In the genomic region with DNA sequence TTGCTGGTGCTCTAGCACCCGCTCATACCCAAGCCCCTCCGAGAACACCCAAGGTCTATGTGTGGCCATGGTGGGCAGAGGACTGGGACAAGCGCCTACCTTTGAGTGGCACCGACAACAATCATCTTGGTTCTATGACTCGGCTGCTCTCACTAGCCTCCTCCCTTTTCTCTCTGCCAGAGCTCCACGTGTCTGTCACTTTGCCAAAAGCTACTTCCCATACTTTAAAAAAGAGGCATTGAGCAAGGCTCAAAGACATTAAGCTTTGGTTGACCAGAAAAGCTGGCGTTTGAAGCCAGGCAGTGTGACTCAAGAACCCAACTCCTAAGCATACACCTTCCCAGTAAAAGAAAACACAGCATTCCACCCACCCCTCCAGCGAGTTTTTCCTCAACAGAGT, we compare ENCODE assay signal across 8 mouse cellular contexts. TPM values are rescaled to one million over a fixed set of nuclear protein-coding genes. Genes with fewer than 3 reads are reported as not detected.
DNase-seq lines count a peak whose midpoint lies in the region; ATAC-seq and TF ChIP-seq lines count a peak whose summit lies in the region.

No protein-coding gene starts in this region.

- no peaks in the 10 kb centered on the region for H3K36me3 ChIP-seq in ES-Bruce4 (ENCODE audit: control insufficient read depth, insufficient read depth, low read length, poor library complexity, severe bottlenecking)
- no peaks in the 10 kb centered on the region for H3K36me3 ChIP-seq in heart, embryonic 11.5 days (ENCODE audit: control insufficient read depth, insufficient read depth, low read length)
- no peaks in the 10 kb centered on the region for H3K36me3 ChIP-seq in kidney, embryonic 14.5 days (ENCODE audit: control insufficient read depth, insufficient read depth, low read length)

- H3K4me1 ChIP-seq in ES-Bruce4 (ENCODE audit: control insufficient read depth, insufficient read depth, low read length), result no peaks in the 10 kb centered on the region
- H3K4me1 ChIP-seq in heart, embryonic 11.5 days (ENCODE audit: control insufficient read depth, insufficient read depth, low read length), result peaks cover 4% of the 10 kb centered on the region
- H3K4me1 ChIP-seq in kidney, embryonic 14.5 days (ENCODE audit: control insufficient read depth, insufficient read depth, low read length), result peaks cover 23% of the 10 kb centered on the region; the same call in 1 of the 2 replicates

- peak overlapping the region; percentile 67 for H3K4me2 ChIP-seq in heart, embryonic 11.5 days
- peak overlapping the region; percentile 97 for H3K4me2 ChIP-seq in kidney, embryonic 14.5 days (replicated peaks; ENCODE audit: low read depth, low read length)

- H3K27ac ChIP-seq in ES-Bruce4 (ENCODE audit: insufficient read depth, low read length), result no peak overlapping the region
- no peak overlapping the region for H3K27ac ChIP-seq in heart, embryonic 11.5 days (ENCODE audit: low read depth, low read length)
- H3K27ac ChIP-seq in kidney, embryonic 14.5 days (ENCODE audit: low read depth, low read length), result no peak overlapping the region

- peaks cover 6% of the 10 kb centered on the region for H3K27me3 ChIP-seq in ES-Bruce4 (ENCODE audit: control insufficient read depth, insufficient read depth, low read length, poor library complexity, severe bottlenecking)
- H3K27me3 ChIP-seq in Patski, result peaks cover 65% of the 10 kb centered on the region
- H3K27me3 ChIP-seq in heart, embryonic 11.5 days (ENCODE audit: control insufficient read depth, insufficient read depth, low read length), result peaks cover 96% of the 10 kb centered on the region
- H3K27me3 ChIP-seq in kidney, embryonic 14.5 days (ENCODE audit: control insufficient read depth, insufficient read depth, low read length), result peaks cover 51% of the 10 kb centered on the region

- no peak for ATAC-seq in Patski
- no peak for ATAC-seq in heart, embryonic 11.5 days (replicated peaks; ENCODE audit: insufficient number of reproducible peaks, low FRiP score, low TSS enrichment)
- ATAC-seq in kidney, embryonic 14.5 days (ENCODE audit: low FRiP score, low TSS enrichment), result peak; percentile 10
- no peak for ATAC-seq in erythroblast, adult 5-6 weeks (replicated peaks; ENCODE audit: low FRiP score, poor library complexity, severe bottlenecking)

- TF ChIP-seq EP300 in ES-Bruce4 (IDR thresholded peaks at IDR 0.05; ENCODE audit: insufficient read depth, low read depth, low read length), result no peak

- WGBS in heart, embryonic 11.5 days (ENCODE audit: insufficient replicate concordance), result 25% methylated on average over 8 of the region's 8 CpGs
- WGBS in kidney, embryonic 14.5 days, result 24% methylated on average over 8 of the region's 8 CpGs

- POLR2A ChIA-PET in Patski (lab: Charles Lee), result no interaction called here

- in situ Hi-C loops in Patski (cut with MboI; ENCODE audit: low pct_unique_long_range_greater_than_20kb), result no loop called here

- H3K4me3 ChIP-seq in ES-Bruce4 (ENCODE audit: low read depth, low read length), result peak overlapping the region; percentile 38; the same call in 1 of the 2 replicates
- H3K4me3 ChIP-seq in heart, embryonic 11.5 days (ENCODE audit: low read depth, low read length), result no peak overlapping the region; the same call in 1 of the 2 replicates
- peak overlapping the region; percentile 50 for H3K4me3 ChIP-seq in kidney, embryonic 14.5 days (ENCODE audit: low read length)

- H3K9ac ChIP-seq in ES-Bruce4 (ENCODE audit: low read depth, poor library complexity, severe bottlenecking), result peak overlapping the region; percentile 54; the same call in 1 of the 2 replicates
- H3K9ac ChIP-seq in heart, embryonic 11.5 days (ENCODE audit: low read depth, low read length), result no peak overlapping the region
- H3K9ac ChIP-seq in kidney, embryonic 14.5 days (ENCODE audit: low read depth, low read length), result no peak overlapping the region

- CTCF ChIA-PET in Patski (lab: Charles Lee), result interaction anchor here (1.9 kb wide), 1 partner anchor 8 kb away, joined by 6 read pairs; no protein-coding TSS in a partner anchor

- DNase-seq in Patski (ENCODE audit: low read depth, low spot score), result peak; percentile 25
- peak; percentile 85 for DNase-seq in lung, postnatal 36 days
- no peak for DNase-seq in gastrocnemius, postnatal 4 days (ENCODE audit: low spot score in 2 of 2)
- DNase-seq in embryo, embryonic 9.5 days (ENCODE audit: extremely low spot score), result no peak

- H3K9me3 ChIP-seq in ES-Bruce4 (replicated peaks; ENCODE audit: control insufficient read depth, insufficient read depth, low read length, poor library complexity, severe bottlenecking), result no peaks in the 10 kb centered on the region
- no peaks in the 10 kb centered on the region for H3K9me3 ChIP-seq in heart, embryonic 11.5 days (replicated peaks; ENCODE audit: control insufficient read depth, low read length)
- H3K9me3 ChIP-seq in kidney, embryonic 14.5 days (ENCODE audit: control insufficient read depth, low read length), result no peaks in the 10 kb centered on the region

- TF ChIP-seq CTCF in ES-Bruce4 (IDR thresholded peaks at IDR 0.05; ENCODE audit: low read depth, low read length), result no peak
- TF ChIP-seq CTCF in Patski (IDR thresholded peaks at IDR 0.05), result no peak

- no peak for TF ChIP-seq POLR2A in ES-Bruce4 (IDR thresholded peaks at IDR 0.05; ENCODE audit: insufficient read depth, low read length)

RNA-seq across cellular contexts. Expression of gene Lrrc10b, which starts 0.8 kb away (rescaled TPM):
- not detected in 2 replicates for polyA plus RNA-seq in ES-Bruce4 (2011; ENCODE audit: insufficient read depth, insufficient read length, low read depth, missing spikeins)
- polyA plus RNA-seq in Patski (2021), result 0.06 TPM
- 0.19 TPM in 1 of 2 replicates, not detected in the other for polyA plus RNA-seq in heart, embryonic 11.5 days (2014; fragmentation: Nextera tagmentation; extraction: Ambion mirVana)
- 0.91 and 1.0 TPM in 2 replicates for polyA plus RNA-seq in kidney, embryonic 14.5 days (2014; fragmentation: Nextera tagmentation; extraction: Ambion mirVana)
- 1 to 10 TPM in 1 of 2 experiments, under 1 TPM in 1; 0.49 to 1.2 TPM for total RNA-seq in gastrocnemius, postnatal 4 days (2021)
- total RNA-seq in erythroblast, adult 5-6 weeks (2015; ENCODE audit: low replicate concordance), result not detected in 2 replicates
- not detected in 2 replicates for total RNA-seq in erythroblast, adult 5-6 weeks (2017; ENCODE audit: low replicate concordance)

RNA-seq across cellular contexts. Expression of gene Ppp1r32, which starts 24.6 kb away (rescaled TPM):
- 0.58 and 1.4 TPM in 2 replicates for polyA plus RNA-seq in ES-Bruce4 (2011; ENCODE audit: insufficient read depth, insufficient read length, low read depth, missing spikeins)
- polyA plus RNA-seq in Patski (2021), result 0.14 TPM
- polyA plus RNA-seq in heart, embryonic 11.5 days (2014; fragmentation: Nextera tagmentation; extraction: Ambion mirVana), result not detected in 2 replicates
- not detected in 2 replicates for polyA plus RNA-seq in kidney, embryonic 14.5 days (2014; fragmentation: Nextera tagmentation; extraction: Ambion mirVana)
- total RNA-seq in gastrocnemius, postnatal 4 days (2021), result 1 to 10 TPM in 1 of 2 experiments, under 1 TPM in 1; 0.44 to 2.0 TPM
- total RNA-seq in erythroblast, adult 5-6 weeks (2015; ENCODE audit: low replicate concordance), result not detected in 2 replicates
- total RNA-seq in erythroblast, adult 5-6 weeks (2017; ENCODE audit: low replicate concordance), result 0.94 TPM in 1 of 2 replicates, not detected in the other

Comparison
In these comparisons a context has a peak if more than half of its experiments do, and no peak if none do; other contexts are left out.
1. DNase-seq: peak in Patski (single experiment) and lung, postnatal 36 days (single experiment); none in gastrocnemius, postnatal 4 days (0 of 2) and embryo, embryonic 9.5 days (single experiment).